Mouse (Mus musculus) layer of hippocampus, postnatal 36 days (tissue): ENCODE data around the gene Mindy4b-ps. TPM values are rescaled to one million over a fixed set of nuclear protein-coding genes. Genes with fewer than 3 reads are reported as not detected.
"Not testable (repeated sequence)": the region's sequence is repeated elsewhere in the genome, so short reads cannot be mapped to it uniquely, and the experiment has no call there.

ENCODE experiments used
- DNase-seq, 2 experiments: peaks; one replicate each; pipeline ENCODE4 v3.0.0; 2022
- total RNA-seq, 2 experiments: library from RNA; stranded (reverse); gene quantifications; 2 replicates each; pipeline ENCODE4 v1.2.3; 2021

The Mindy4b-ps gene
- 1 to 10 TPM; 1.3 to 1.4 TPM for total RNA-seq

DNA sequence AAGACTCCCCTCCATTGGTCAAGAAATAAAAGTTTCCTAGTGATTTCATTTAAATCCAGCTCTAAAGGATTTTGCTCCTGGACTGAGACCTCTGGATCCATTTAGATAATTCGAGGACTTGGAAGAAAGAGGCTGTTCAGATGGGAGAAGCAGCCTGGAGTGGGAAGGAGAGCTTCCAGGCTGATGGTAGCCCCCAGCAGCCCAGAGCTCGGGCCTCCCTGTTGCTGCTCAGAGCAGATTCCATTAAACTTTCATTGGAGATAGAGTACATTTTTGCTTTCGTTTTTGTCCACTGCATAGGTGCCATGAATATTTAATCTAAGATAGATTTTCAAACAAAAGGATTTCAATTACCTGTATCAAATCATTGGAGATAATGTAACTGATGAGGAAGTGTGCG lies at the start of gene Mindy4b-ps:
Gene Mindy4b-ps (minus strand): TSS at position 101 of the 400 bp plus-strand sequence.
- no peak for DNase-seq

GRCm38 (mm10) chr3:58871882-58872281 lies 49.8 kb upstream of the Mindy4b-ps start:
- DNase-seq = not testable (repeated sequence)

- DNase-seq = peak in 1 of 2 experiments; percentile 21
Measured at GRCm38 (mm10) chr3:58865690-58866089, 43.6 kb upstream of the Mindy4b-ps start.

DNA sequence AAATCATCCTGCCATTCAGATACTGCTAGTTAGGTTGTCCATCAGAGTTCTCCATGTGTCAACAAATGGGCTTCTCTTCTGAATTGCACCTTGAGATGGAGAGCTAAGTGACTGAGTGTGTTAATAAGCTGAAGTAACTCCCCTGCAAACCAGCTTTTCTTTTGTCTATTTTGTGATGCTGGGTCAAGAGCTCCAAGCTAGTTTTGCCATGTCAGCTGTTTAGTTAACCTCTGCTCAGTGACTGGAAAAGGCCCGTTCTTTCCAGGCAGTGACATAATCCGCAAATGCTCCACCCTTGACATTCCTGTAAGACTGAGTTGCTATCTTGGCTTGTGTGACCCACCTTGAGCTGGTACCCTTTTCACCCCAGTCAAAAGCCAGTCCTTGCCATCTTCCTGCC lies 40.9 kb upstream of the Mindy4b-ps start:
- no peak for DNase-seq

DNA sequence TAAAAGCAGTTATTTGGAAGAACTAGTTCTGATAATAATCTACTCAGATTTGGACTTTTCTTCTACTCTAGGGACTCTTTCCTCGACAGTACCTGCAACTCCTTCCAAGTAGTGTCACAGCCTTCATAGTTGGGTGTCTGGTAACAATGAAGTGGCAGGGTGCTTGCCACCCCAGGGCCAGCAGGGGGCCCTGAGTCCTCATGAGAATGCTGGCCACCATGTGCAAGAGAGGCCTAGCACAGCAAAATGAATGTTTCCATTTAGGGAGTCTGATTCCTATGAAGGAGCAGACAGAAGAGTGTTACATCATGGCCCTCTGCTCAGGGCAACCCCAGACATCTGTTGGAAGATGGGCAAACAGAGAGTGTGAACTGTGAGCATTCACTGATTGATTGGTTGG lies 21.3 kb upstream of the Mindy4b-ps start:
- no peak for DNase-seq

DNA sequence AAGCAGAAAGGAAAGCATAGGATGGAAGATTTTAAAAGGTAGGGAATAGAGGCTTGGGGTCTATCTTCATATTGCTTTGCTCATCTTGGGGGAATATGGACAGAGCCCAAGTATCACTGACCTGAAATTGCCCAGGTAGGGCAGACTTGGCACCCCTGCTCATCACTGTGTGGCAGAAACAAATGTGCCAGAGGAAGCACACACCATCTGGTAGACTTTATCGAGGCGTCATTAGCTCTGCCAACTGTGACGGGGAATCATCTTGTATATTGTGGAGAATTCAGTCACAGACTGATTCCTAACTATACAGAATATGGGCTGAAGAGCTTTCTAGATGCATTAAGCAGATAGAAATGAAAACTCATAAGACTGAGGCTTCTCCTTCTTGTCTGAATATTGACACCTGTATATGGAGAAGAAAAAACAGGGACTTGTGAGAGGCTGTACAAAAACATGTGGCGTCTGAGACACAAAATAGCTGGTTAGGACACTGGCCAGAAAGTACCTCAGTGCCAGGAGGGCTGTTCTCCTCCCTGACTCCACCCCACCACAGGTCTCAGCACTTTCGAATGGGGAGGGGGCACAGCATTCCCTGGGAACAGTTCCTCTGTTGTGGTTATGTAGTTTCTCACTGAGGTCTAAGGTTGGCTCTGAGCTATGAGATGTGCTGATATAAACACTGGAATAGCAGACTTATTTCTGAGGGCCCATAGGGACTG lies 11.5 kb upstream of the Mindy4b-ps start:
- DNase-seq = peak in 1 of 2 experiments; percentile 41

GRCm38 (mm10) chr3:58832888-58833287 lies 10.8 kb upstream of the Mindy4b-ps start:
- DNase-seq = no peak

GRCm38 (mm10) chr3:58831586-58831985 lies 9.5 kb upstream of the Mindy4b-ps start:
- no peak for DNase-seq

DNA sequence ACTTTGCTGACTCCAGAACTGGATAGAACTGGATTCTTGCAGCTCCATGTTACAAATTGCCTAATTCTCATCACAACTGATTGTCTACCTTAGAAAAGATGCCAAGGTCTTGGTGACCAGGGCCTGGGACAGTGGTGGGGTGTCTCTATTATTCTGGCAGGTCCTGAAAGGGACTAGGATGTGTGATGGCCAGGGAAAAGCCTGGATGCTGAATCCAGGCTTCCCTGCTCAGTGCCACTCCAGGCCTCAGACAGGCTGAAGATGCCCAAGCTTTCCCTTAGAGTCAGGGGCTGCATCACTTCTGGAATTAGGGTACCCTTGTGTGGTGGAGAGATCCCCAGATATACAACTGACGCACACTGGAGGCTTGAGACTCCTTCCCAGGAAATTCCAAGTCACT lies 7.8 kb upstream of the Mindy4b-ps start:
- no peak for DNase-seq

DNA sequence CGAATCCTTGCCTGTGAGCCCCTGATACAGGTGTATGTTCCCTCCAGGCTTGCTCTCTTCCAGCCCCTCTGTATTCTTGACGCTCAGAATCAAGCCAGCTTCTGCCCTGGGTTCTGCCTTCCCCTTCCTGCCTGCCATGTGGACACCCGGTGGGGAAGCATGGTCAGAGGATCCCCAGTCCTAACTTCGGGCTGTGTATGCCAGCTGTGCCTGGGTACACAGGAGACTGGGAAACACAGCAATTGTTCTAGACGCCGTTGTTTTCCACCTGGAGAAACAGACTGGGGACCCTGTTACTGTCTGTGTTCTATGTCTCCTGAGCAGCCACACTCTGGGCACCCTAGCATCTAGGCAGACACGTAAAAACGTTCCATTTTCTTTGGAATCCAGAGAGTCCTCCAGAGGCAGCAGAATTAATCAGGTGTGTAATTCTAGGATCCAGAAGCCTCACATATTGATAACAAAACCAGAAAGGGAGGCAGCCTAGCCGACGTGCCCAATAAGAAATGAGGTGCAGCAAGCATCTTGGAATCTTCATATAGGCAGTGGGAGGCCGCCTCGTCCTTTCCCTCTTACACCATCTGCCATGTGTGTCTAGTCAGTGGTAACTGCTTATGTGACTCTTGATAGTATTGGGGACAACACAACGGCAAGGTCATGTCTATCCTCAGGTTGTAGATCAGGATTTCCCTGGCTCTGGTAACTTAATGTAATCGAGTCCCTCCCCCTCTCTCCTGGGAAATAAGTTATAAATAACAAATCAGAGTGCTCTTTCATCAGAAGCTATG lies 6.4 kb upstream of the Mindy4b-ps start:
- DNase-seq = no peak

GRCm38 (mm10) chr3:58826266-58826665 lies 4.2 kb upstream of the Mindy4b-ps start:
- no peak for DNase-seq

DNA sequence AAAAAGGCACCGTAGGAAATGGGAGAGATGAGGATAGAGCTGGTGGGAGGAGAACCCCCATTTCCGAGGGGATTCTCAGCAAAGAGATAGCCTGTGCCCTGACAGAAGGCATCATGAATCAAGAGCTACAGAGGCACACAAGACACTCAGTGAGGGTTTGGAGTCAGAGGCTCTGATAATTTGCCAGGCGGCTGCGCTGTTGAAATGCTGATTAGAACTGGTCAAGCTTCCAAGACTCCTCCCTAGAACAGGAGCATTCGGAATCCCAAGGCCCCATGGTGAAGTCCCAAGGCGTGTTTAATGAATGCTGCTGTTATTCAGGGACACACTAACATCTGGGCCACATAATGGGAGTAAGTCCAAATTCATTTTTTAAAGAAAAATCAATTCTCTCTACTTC lies 4.8 kb downstream of the Mindy4b-ps start:
- no peak for DNase-seq

DNA sequence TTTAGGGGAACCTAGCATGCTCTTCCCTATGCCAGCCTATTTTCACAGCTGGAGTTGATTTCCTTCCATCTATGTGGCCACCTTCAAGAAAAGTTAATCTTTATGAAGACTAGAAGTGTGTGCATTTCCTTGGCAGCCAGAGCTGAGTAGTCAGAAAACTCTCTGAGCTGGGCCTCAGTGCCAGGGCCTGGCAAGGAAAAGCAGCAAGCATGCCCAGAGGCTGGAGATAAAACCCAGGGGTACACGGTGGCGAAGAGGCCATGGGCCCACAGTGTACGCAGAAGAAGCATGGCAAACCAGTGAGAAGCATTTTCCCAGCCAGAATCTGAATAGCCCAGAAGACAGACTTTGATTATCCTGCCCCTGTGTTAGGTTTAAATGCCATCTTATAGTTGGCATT lies 7.9 kb downstream of the Mindy4b-ps start:
- no peak for DNase-seq

DNA sequence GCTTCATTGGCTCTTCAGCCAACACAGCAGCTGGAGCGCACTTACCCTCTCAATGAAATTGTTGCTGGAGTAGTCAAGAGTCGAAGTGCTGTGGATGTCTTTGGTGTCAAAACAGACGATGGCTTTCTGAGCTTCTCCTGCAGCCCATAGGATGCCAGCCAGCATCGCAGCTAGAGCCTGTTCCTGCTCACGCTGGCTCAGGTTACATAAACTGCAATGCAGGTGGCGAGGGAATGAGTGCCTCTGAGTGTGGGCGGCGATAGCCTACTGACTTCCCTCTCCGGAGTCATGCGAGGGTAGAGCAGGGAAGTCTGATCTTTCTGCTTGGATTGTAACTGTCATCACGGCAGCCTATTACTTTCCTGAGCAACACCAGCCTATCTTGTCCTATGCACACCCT lies 11.8 kb downstream of the Mindy4b-ps start:
- no peak for DNase-seq

- DNase-seq = no peak
Measured at GRCm38 (mm10) chr3:58809111-58809915, 12.8 kb downstream of the Mindy4b-ps start.

GRCm38 (mm10) chr3:58808636-58809035 lies 13.5 kb downstream of the Mindy4b-ps start:
- no peak for DNase-seq

DNA sequence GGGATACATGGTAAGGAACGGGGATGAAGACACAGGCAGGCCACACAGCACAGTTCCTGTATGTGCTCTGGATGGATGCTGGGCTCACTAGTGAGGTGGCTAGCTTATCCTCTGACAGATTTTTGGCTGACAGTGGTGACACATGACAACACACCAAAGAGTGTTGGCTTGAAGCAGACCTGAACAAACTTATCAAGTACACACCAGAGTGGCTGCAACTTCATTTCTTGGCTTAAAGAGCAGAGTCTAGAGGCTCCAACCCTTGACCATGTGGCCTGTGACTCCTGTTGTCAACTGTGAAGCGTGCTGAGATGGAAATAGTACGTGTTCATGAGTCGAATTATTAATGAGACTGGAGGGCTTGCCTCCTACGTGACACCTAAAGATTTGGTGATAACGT lies 17.4 kb downstream of the Mindy4b-ps start:
- no peak for DNase-seq

DNA sequence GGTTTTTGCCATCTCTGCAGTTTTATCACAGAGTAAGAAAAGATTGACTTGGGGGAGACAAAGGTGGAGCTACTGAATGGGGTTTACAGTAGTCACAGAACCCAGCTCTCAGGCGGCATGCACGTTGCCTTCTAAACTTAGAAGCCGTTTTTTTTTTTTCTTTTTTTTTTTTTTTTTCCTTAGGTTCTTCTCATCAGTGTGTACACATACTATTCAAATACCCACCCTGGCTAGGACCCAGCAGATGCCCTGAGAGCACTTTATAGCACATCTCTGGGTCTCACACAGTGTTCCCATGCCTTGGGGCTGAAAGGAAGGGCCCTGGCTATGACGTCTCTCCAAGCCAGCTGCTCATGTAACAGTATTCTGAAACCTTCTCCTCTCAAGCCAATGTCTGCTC lies 23.4 kb downstream of the Mindy4b-ps start:
- DNase-seq = no peak

- DNase-seq = no peak
Measured at GRCm38 (mm10) chr3:58798245-58798644, 23.9 kb downstream of the Mindy4b-ps start.

GRCm38 (mm10) chr3:58789473-58789872 lies 32.6 kb downstream of the Mindy4b-ps start:
- peak in 1 of 2 experiments; percentile 15 for DNase-seq

DNA sequence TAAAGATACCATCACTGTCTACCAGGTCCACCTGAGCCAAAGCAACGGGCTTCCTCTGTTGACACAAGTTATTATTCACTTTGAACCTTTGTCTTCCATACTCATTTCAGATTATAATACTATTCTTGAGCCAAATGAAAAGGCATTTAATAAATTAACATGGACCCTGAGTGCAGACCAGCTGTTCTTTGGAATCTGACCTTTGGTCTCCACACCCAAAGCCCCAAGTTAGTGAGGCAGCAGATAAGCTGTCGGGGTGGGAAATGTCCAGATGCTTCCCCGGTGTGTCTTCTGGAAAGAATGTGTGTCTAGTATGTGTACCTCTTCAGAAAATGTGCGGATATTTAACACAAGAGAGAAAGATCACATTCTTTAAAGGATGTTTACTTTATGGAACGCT lies 33.1 kb downstream of the Mindy4b-ps start:
- no peak for DNase-seq

- DNase-seq = no peak
Measured at GRCm38 (mm10) chr3:58786470-58786869, 35.6 kb downstream of the Mindy4b-ps start.

DNA sequence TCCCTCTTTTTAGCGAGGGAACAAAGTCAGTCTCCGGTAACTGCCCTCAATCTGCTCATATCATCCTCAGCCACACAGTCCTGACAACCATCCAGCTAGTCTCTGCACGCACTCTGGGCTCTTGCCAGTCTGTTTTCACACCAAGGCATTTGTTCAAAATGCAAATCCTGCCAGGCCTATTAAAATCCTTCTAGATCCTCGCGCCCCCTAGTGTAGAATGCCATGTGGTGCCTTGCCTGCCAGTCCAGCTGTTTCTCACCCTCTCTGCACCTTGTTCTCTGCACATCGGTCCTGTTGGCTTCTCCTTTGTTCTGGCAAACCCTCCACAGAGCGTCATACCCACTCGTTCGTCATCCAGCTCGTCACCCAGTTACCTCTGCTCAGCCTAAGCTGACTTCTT lies 36.2 kb downstream of the Mindy4b-ps start:
- DNase-seq = peak; percentile 77 to 78
